Mouse (Mus musculus): ENCODE results near the gene Mkrn1. TPM values are rescaled to one million over a fixed set of nuclear protein-coding genes. Genes with fewer than 3 reads are reported as not detected.

Mkrn1 gene
- polyA plus RNA-seq, 1 experiment: 34.5 TPM

DNA sequence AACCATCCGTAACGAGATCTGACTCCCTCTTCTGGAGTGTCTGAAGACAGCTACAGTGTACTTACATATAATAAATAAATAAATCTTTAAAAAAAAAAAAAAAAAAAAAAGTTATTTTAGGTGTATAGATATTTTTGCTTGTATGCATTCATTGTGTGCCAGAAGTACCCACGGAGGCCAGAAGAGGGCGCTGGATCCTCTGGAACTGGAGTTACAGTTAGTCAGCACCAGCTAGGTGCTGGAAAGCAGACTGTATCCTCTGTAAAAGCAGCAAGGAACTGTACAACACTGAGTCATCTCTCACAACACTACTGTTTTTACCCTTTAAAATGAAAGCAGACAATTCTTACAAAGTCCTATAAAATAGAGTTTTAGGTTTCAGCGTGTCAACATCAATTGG, 4.5 kb downstream of the Mkrn1 start:
- TF ChIP-seq CTCF (conservative IDR thresholded peaks at IDR 0.05; ENCODE audit: insufficient read depth, insufficient read length, low read depth, low read length) (peak; percentile 68), POLR2A (IDR thresholded peaks at IDR 0.05; ENCODE audit: low read depth, low read length) (no peak)
- H3K4me1 ChIP-seq (ENCODE audit: control insufficient read depth, insufficient read depth, low read length): peaks cover 8% of the 10 kb centered on the region
- no peak overlapping the region for H3K4me3 ChIP-seq (ENCODE audit: insufficient read depth, low read depth, low read length)
- no peaks in the 10 kb centered on the region for H3K36me3 ChIP-seq (ENCODE audit: control insufficient read depth, insufficient read depth, low read length)
- H3K27me3 ChIP-seq (replicated peaks; ENCODE audit: control insufficient read depth, insufficient read depth, low read length): no peaks in the 10 kb centered on the region
- DNase-seq: peak; percentile 70
- WGBS: 59% methylated on average over 4 of the region's 5 CpGs
- no peak overlapping the region for H3K27ac ChIP-seq (ENCODE audit: insufficient read depth, low read depth, low read length)

DNA sequence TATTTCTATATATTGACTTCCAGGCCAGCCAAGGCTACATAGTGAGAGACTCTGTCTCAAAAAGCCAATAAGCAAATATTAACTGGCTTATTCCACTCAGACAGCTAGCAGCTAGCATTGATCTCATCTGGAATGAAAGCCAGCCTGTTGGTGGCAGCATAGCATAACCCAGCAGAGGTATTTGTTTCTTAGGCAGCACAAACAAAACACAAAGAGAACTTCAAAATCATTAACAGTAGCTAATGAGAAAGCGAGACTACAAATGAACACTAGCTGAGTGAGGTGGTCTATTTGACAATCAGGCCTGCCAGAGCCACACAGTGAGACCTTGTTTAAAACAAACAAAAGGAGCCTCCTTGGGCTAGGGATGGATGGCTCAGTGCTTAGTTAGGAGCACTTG, 6.2 kb downstream of the Mkrn1 start:
- Histone ChIP-seq H3K36me3 (ENCODE audit: control insufficient read depth, insufficient read depth, low read length) (no peaks in the 10 kb centered on the region), H3K4me3 (ENCODE audit: insufficient read depth, low read depth, low read length) (no peak overlapping the region), H3K4me1 (ENCODE audit: control insufficient read depth, insufficient read depth, low read length) (peaks cover 8% of the 10 kb centered on the region), H3K27me3 (replicated peaks; ENCODE audit: control insufficient read depth, insufficient read depth, low read length) (no peaks in the 10 kb centered on the region), H3K27ac (ENCODE audit: insufficient read depth, low read depth, low read length) (no peak overlapping the region)
- no peak for TF ChIP-seq POLR2A (IDR thresholded peaks at IDR 0.05; ENCODE audit: low read depth, low read length)
- peak; percentile 33 for TF ChIP-seq CTCF (conservative IDR thresholded peaks at IDR 0.05; ENCODE audit: insufficient read depth, insufficient read length, low read depth, low read length)
- peak; percentile 47 for DNase-seq
- WGBS: 39% methylated on average over 1 of the region's 1 CpGs

DNA sequence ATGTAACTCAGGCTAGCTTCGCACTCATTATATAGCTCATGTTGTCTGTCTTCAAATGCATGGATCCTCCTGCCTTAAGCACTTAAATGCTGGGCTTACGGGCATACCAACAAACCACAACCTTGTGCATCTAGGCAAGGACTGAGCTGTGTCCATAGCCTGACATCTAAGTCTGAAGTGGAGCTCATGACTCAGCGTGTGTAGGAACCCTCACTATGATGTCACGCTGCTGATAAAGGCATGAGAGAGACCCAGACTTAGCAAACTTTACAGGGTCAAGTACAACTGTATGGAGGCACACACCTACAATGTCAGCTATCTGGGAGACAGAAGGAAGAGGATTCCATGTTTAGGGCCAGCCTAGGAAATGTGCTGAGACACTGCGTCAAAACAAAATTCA, 13.8 kb downstream of the Mkrn1 start:
- WGBS: 95% methylated on average over 5 of the region's 5 CpGs
- Histone ChIP-seq H3K36me3 (ENCODE audit: control insufficient read depth, insufficient read depth, low read length) (peaks cover 4% of the 10 kb centered on the region), H3K27me3 (replicated peaks; ENCODE audit: control insufficient read depth, insufficient read depth, low read length) (no peaks in the 10 kb centered on the region), H3K4me3 (ENCODE audit: insufficient read depth, low read depth, low read length) (no peak overlapping the region), H3K4me1 (ENCODE audit: control insufficient read depth, insufficient read depth, low read length) (no peaks in the 10 kb centered on the region), H3K27ac (ENCODE audit: insufficient read depth, low read depth, low read length) (no peak overlapping the region)
- DNase-seq: no peak
- TF ChIP-seq CTCF (conservative IDR thresholded peaks at IDR 0.05; ENCODE audit: insufficient read depth, insufficient read length, low read depth, low read length) (no peak), POLR2A (IDR thresholded peaks at IDR 0.05; ENCODE audit: low read depth, low read length) (no peak)

- Histone ChIP-seq H3K36me3 (ENCODE audit: control insufficient read depth, insufficient read depth, low read length) (peaks cover 4% of the 10 kb centered on the region), H3K27ac (ENCODE audit: insufficient read depth, low read depth, low read length) (no peak overlapping the region), H3K4me3 (ENCODE audit: insufficient read depth, low read depth, low read length) (no peak overlapping the region), H3K27me3 (replicated peaks; ENCODE audit: control insufficient read depth, insufficient read depth, low read length) (no peaks in the 10 kb centered on the region), H3K4me1 (ENCODE audit: control insufficient read depth, insufficient read depth, low read length) (no peaks in the 10 kb centered on the region)
- WGBS: 64% methylated on average over 2 of the region's 2 CpGs
- TF ChIP-seq CTCF (conservative IDR thresholded peaks at IDR 0.05; ENCODE audit: insufficient read depth, insufficient read length, low read depth, low read length): no peak
- no peak for DNase-seq
Observed at GRCm38 (mm10) chr6:39403136-39403535, 17.1 kb downstream of the Mkrn1 start.

DNA sequence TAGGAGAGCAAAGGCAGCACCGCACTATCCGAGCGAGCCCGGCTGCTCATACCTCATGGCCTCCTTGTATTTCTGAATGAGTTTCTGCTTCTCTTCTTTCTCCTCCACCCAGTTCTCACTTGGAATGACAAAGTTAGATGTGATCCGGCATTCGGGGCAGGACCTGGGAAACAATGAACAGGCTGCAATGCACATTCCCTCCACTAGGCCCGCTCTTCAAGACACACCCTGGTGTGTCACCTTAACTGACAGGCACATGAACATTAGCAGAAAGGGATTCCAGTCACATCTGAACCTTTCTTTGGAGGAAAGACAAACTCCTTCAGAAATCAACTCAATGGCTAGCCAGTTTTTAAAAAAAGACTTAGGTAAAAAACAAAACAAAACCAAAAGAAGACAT, 19.9 kb downstream of the Mkrn1 start:
- 62% methylated on average over 7 of the region's 7 CpGs for WGBS
- peak; percentile 69 for TF ChIP-seq CTCF (conservative IDR thresholded peaks at IDR 0.05; ENCODE audit: insufficient read depth, insufficient read length, low read depth, low read length)
- no peak for TF ChIP-seq POLR2A (IDR thresholded peaks at IDR 0.05; ENCODE audit: low read depth, low read length)
- H3K27me3 ChIP-seq (replicated peaks; ENCODE audit: control insufficient read depth, insufficient read depth, low read length): no peaks in the 10 kb centered on the region
- DNase-seq: peak; percentile 48
- no peaks in the 10 kb centered on the region; the same call in 1 of the 2 replicates for H3K36me3 ChIP-seq (ENCODE audit: control insufficient read depth, insufficient read depth, low read length)
- no peaks in the 10 kb centered on the region for H3K4me1 ChIP-seq (ENCODE audit: control insufficient read depth, insufficient read depth, low read length)
- no peak overlapping the region for H3K27ac ChIP-seq (ENCODE audit: insufficient read depth, low read depth, low read length)
- no peak overlapping the region for H3K4me3 ChIP-seq (ENCODE audit: insufficient read depth, low read depth, low read length)

GRCm38 (mm10) chr6:39398342-39398741, 21.9 kb downstream of the Mkrn1 start:
- Histone ChIP-seq H3K36me3 (ENCODE audit: control insufficient read depth, insufficient read depth, low read length) (no peaks in the 10 kb centered on the region), H3K27me3 (replicated peaks; ENCODE audit: control insufficient read depth, insufficient read depth, low read length) (no peaks in the 10 kb centered on the region), H3K4me3 (ENCODE audit: insufficient read depth, low read depth, low read length) (no peak overlapping the region), H3K4me1 (ENCODE audit: control insufficient read depth, insufficient read depth, low read length) (no peaks in the 10 kb centered on the region), H3K27ac (ENCODE audit: insufficient read depth, low read depth, low read length) (no peak overlapping the region)
- TF ChIP-seq POLR2A (IDR thresholded peaks at IDR 0.05; ENCODE audit: low read depth, low read length): no peak
- no peak for TF ChIP-seq CTCF (conservative IDR thresholded peaks at IDR 0.05; ENCODE audit: insufficient read depth, insufficient read length, low read depth, low read length)
- DNase-seq: no peak
- WGBS: 86% methylated on average over 9 of the region's 9 CpGs

DNA sequence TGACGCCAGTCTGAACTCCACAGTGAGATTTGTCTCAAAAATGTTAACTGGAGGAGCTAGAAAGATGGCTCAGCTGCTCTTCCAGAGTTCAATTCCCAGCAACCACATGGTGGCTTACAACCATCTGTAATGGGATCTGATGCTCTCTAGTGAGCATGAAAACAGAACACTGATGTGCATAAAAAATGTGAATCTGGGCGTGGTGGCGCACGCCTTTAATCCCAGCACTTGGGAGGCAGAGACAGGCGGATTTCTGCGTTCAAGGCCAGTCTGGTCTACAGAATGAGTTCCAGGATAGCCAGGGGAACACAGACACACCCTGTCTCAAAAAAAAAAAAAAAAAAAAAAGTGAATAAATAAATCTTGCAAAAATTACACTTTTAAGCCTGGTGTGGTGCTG, 23.2 kb downstream of the Mkrn1 start:
- no peak for DNase-seq
- no peak overlapping the region for H3K27ac ChIP-seq (ENCODE audit: insufficient read depth, low read depth, low read length)
- H3K27me3 ChIP-seq (replicated peaks; ENCODE audit: control insufficient read depth, insufficient read depth, low read length): no peaks in the 10 kb centered on the region
- TF ChIP-seq CTCF (conservative IDR thresholded peaks at IDR 0.05; ENCODE audit: insufficient read depth, insufficient read length, low read depth, low read length) (no peak), POLR2A (IDR thresholded peaks at IDR 0.05; ENCODE audit: low read depth, low read length) (no peak)
- 97% methylated on average over 6 of the region's 6 CpGs for WGBS
- no peaks in the 10 kb centered on the region for H3K36me3 ChIP-seq (ENCODE audit: control insufficient read depth, insufficient read depth, low read length)
- H3K4me3 ChIP-seq (ENCODE audit: insufficient read depth, low read depth, low read length): no peak overlapping the region
- H3K4me1 ChIP-seq (ENCODE audit: control insufficient read depth, insufficient read depth, low read length): no peaks in the 10 kb centered on the region

- H3K27ac ChIP-seq (ENCODE audit: insufficient read depth, low read depth, low read length): no peak overlapping the region
- H3K4me3 ChIP-seq (ENCODE audit: insufficient read depth, low read depth, low read length): no peak overlapping the region
- 48% methylated on average over 4 of the region's 4 CpGs for WGBS
- H3K36me3 ChIP-seq (ENCODE audit: control insufficient read depth, insufficient read depth, low read length): no peaks in the 10 kb centered on the region
- no peak for DNase-seq
- no peaks in the 10 kb centered on the region for H3K4me1 ChIP-seq (ENCODE audit: control insufficient read depth, insufficient read depth, low read length)
- H3K27me3 ChIP-seq (replicated peaks; ENCODE audit: control insufficient read depth, insufficient read depth, low read length): no peaks in the 10 kb centered on the region
- no peak for TF ChIP-seq CTCF (conservative IDR thresholded peaks at IDR 0.05; ENCODE audit: insufficient read depth, insufficient read length, low read depth, low read length)
- TF ChIP-seq POLR2A (IDR thresholded peaks at IDR 0.05; ENCODE audit: low read depth, low read length): no peak
Observed at GRCm38 (mm10) chr6:39395916-39396315, 24.3 kb downstream of the Mkrn1 start.

All from kidney, adult 2 months (tissue).